Mouse (Mus musculus) gastrocnemius, postnatal 4 days (tissue): ENCODE measurements at regions not wholly inside any gene's neighbourhood (a gene's known extent, or its start where the extent isn't known, plus 50 kb on each side); places are given as distances from the start of the nearest gene placed in this dataset.
A peak's percentile ranks its signal among the peaks of the same experiment; 100 is the strongest.

Experiments used
- DNase-seq, 2 experiments: peaks; one replicate each; pipeline ENCODE4 v3.0.0; 2021 to 2022; ENCODE audit warnings: low spot score in 2 of 2, mixed read lengths in 2 of 2

GRCm38 (mm10) chr7:78123386-78123785, 614.4 kb downstream of the Ntrk3 start:
- no peak for DNase-seq

GRCm38 (mm10) chr7:78121151-78121486, 616.7 kb downstream of the Ntrk3 start:
- no peak for DNase-seq

GRCm38 (mm10) chr7:78120462-78121150, 617.2 kb downstream of the Ntrk3 start:
- DNase-seq, result no peak

GRCm38 (mm10) chr7:78119809-78120208, 618.0 kb downstream of the Ntrk3 start:
- no peak for DNase-seq

GRCm38 (mm10) chr7:78111291-78111690, 626.5 kb downstream of the Ntrk3 start:
- no peak for DNase-seq

GRCm38 (mm10) chr7:78103536-78104279, 634.1 kb downstream of the Ntrk3 start:
- DNase-seq, result no peak

GRCm38 (mm10) chr7:78102396-78102795, 635.4 kb downstream of the Ntrk3 start:
- DNase-seq, result no peak

GRCm38 (mm10) chr7:78086566-78087008, 651.2 kb downstream of the Ntrk3 start:
- no peak for DNase-seq

GRCm38 (mm10) chr7:78085783-78086565, 651.8 kb downstream of the Ntrk3 start:
- DNase-seq, result no peak

GRCm38 (mm10) chr7:78079708-78080107, 658.1 kb downstream of the Ntrk3 start:
- no peak for DNase-seq

GRCm38 (mm10) chr7:78071131-78071530, 666.7 kb downstream of the Ntrk3 start:
- DNase-seq, result peak; percentile 23 to 38

GRCm38 (mm10) chr7:78061631-78062030, 676.2 kb downstream of the Ntrk3 start:
- no peak for DNase-seq

- DNase-seq, result no peak
Measured at GRCm38 (mm10) chr7:78049606-78050005, 688.2 kb downstream of the Ntrk3 start.

GRCm38 (mm10) chr7:78045456-78045855, 692.4 kb downstream of the Ntrk3 start:
- no peak for DNase-seq

GRCm38 (mm10) chr7:78031032-78031431, 706.8 kb downstream of the Ntrk3 start:
- DNase-seq, result no peak

GRCm38 (mm10) chr7:78026992-78027615, 710.7 kb downstream of the Ntrk3 start:
- no peak for DNase-seq

- DNase-seq, result no peak
Measured at GRCm38 (mm10) chr7:78023591-78023990, 714.2 kb downstream of the Ntrk3 start.

GRCm38 (mm10) chr7:78023075-78023474, 714.7 kb downstream of the Ntrk3 start:
- DNase-seq, result no peak

GRCm38 (mm10) chr7:78013631-78014030, 724.2 kb downstream of the Ntrk3 start:
- no peak for DNase-seq

GRCm38 (mm10) chr7:78003086-78003485, 734.7 kb downstream of the Ntrk3 start:
- no peak for DNase-seq

GRCm38 (mm10) chr7:77993840-77994239, 744.0 kb downstream of the Ntrk3 start:
- no peak for DNase-seq

- DNase-seq, result no peak
Measured at GRCm38 (mm10) chr7:77990150-77990549, 747.7 kb downstream of the Ntrk3 start.
